Mouse (Mus musculus) forebrain, embryonic 16.5 days (tissue): ENCODE results near the gene Rpa2. TPM values are rescaled to one million over a fixed set of nuclear protein-coding genes. Genes with fewer than 3 reads are reported as not detected.

Experiments used
- polyA plus RNA-seq: library from polyadenylated mRNA; unstranded; fragments of >200 nt; fragmentation: Nextera tagmentation; extraction: Ambion mirVana; gene quantifications from 2 replicates; pipeline ENCODE4 v1.2.1, GENCODE M21; 2015

The Rpa2 gene
- polyA plus RNA-seq, 1 experiment from 2014 or later = 55.8 TPM

Other genes with a start within 250 kb of the Rpa2 start
- 1,102 and 1,203 TPM in 2 replicates for gene Atpif1, start 234.7 kb upstream of the Rpa2 start, polyA plus RNA-seq
- 132 and 140 TPM in 2 replicates for gene Dnajc8, start 232.8 kb upstream of the Rpa2 start, polyA plus RNA-seq
- 0.25 and 0.39 TPM in 2 replicates for gene Ptafr, start 204.3 kb upstream of the Rpa2 start, polyA plus RNA-seq
- gene Eya3, start 129.3 kb upstream of the Rpa2 start, polyA plus RNA-seq = 17.6 and 18.4 TPM in 2 replicates
- 4.7 TPM in 2 replicates for gene Xkr8, start 35.8 kb upstream of the Rpa2 start, polyA plus RNA-seq
- gene Smpdl3b, start 11.1 kb upstream of the Rpa2 start, polyA plus RNA-seq = 1.0 and 1.6 TPM in 2 replicates
- gene Themis2, start 28.1 kb downstream of the Rpa2 start, polyA plus RNA-seq = 0.18 and 0.37 TPM in 2 replicates
- gene Ppp1r8, start 74.8 kb downstream of the Rpa2 start, polyA plus RNA-seq = 62.7 and 66.2 TPM in 2 replicates
- gene Stx12, start 116.2 kb downstream of the Rpa2 start, polyA plus RNA-seq = 164 and 177 TPM in 2 replicates
- 51.0 and 53.4 TPM in 2 replicates for gene Fam76a, start 154.2 kb downstream of the Rpa2 start, polyA plus RNA-seq
- not detected in 2 replicates for gene Fgr, start 205.8 kb downstream of the Rpa2 start, polyA plus RNA-seq
- 13.0 and 13.7 TPM in 2 replicates for gene Ahdc1, start 242.9 kb downstream of the Rpa2 start, polyA plus RNA-seq